8 mouse cellular contexts compared by ENCODE assay signal in genomic region chr2:25581901-25582301, GRCm38 (mm10). TPM values are rescaled to one million over a fixed set of nuclear protein-coding genes. Genes with fewer than 3 reads are reported as not detected.
DNase-seq lines count a peak whose midpoint lies in the region; ATAC-seq and TF ChIP-seq lines count a peak whose summit lies in the region.

No protein-coding gene starts in this region.

- DNase-seq in liver, adult 2 months (ENCODE audit: extremely low read depth, low read depth, low spot score): no peak
- DNase-seq in liver: no peak
- peak; percentile 96 to 97 for DNase-seq in cerebellum, postnatal 10 days
- DNase-seq in liver, embryonic 14.5 days (ENCODE audit: low read depth in 3 of 3, low spot score in 3 of 3): no peak
- no peak for DNase-seq in gastrocnemius, postnatal 36 days
- DNase-seq in embryo, embryonic 10.5 days (ENCODE audit: low spot score): no peak
- no peak for DNase-seq in lung, adult 2 months

- 0 out of 2 replicates have a peak, but pooled peaks have one; percentile 2 for TF ChIP-seq CTCF in liver, adult 2 months (IDR thresholded peaks at IDR 0.05; ENCODE audit: low read depth, low read length)
- no peak for TF ChIP-seq CTCF in liver, embryonic 14.5 days (IDR thresholded peaks at IDR 0.05; ENCODE audit: low read depth)
- no peak for TF ChIP-seq CTCF in lung, adult 2 months (IDR thresholded peaks at IDR 0.05; ENCODE audit: insufficient read depth, low read length)

- no peak for ATAC-seq in heart, embryonic 16.5 days (replicated peaks; ENCODE audit: extremely low read depth, insufficient read depth, low FRiP score)
- ATAC-seq in liver, embryonic 14.5 days (ENCODE audit: insufficient read depth): 0 out of 2 replicates have a peak, but pooled peaks have one; percentile 4

- 29% methylated on average over 6 of the region's 6 CpGs for WGBS in liver, adult 2 months
- 25% methylated on average over 6 of the region's 6 CpGs for WGBS in heart, embryonic 16.5 days
- 10% methylated on average over 6 of the region's 6 CpGs for WGBS in liver, embryonic 14.5 days (ENCODE audit: insufficient replicate concordance)
- 20% methylated on average over 6 of the region's 6 CpGs for WGBS in lung, adult 2 months

- H3K4me3 ChIP-seq in liver, adult 2 months (ENCODE audit: insufficient read depth, low read depth, low read length): no peak overlapping the region
- H3K4me3 ChIP-seq in heart, embryonic 16.5 days (ENCODE audit: low read length): no peak overlapping the region
- H3K4me3 ChIP-seq in liver, embryonic 14.5 days (ENCODE audit: insufficient read depth in 1 of 2, low read depth in 2 of 2, low read length in 2 of 2): no peak overlapping the region
- no peak overlapping the region for H3K4me3 ChIP-seq in lung, adult 2 months (replicated peaks; ENCODE audit: extremely low read depth, low read depth, low read length)

- intact Hi-C loops in gastrocnemius, postnatal 36 days (cut with DNase I): no loop called here

- no peaks in the 10 kb centered on the region for H3K79me2 ChIP-seq in liver, adult 2 months (ENCODE audit: control insufficient read depth, insufficient read depth, low read length)

- H3K4me2 ChIP-seq in heart, embryonic 16.5 days (ENCODE audit: low read depth, low read length): peak overlapping the region; percentile 3; the same call in 1 of the 2 replicates
- no peak overlapping the region for H3K4me2 ChIP-seq in liver, embryonic 14.5 days (ENCODE audit: low read depth)

- no peak overlapping the region for H3K27ac ChIP-seq in liver, adult 2 months (replicated peaks; ENCODE audit: insufficient read depth, low read depth, low read length)
- no peak overlapping the region for H3K27ac ChIP-seq in heart, embryonic 16.5 days (ENCODE audit: low read length)
- H3K27ac ChIP-seq in liver, embryonic 14.5 days: no peak overlapping the region

- TF ChIP-seq POLR2A in liver, adult 2 months (IDR thresholded peaks at IDR 0.05; ENCODE audit: extremely low read depth, insufficient read depth, low read length): no peak
- no peak for TF ChIP-seq POLR2A in lung, adult 2 months (IDR thresholded peaks at IDR 0.05; ENCODE audit: borderline replicate concordance, extremely low read depth, low read depth, low read length)

- no peaks in the 10 kb centered on the region for H3K9me3 ChIP-seq in heart, embryonic 16.5 days (replicated peaks; ENCODE audit: control insufficient read depth, low read length)
- no peaks in the 10 kb centered on the region for H3K9me3 ChIP-seq in liver, embryonic 14.5 days (ENCODE audit: control insufficient read depth, low read length)

- peaks cover 6% of the 10 kb centered on the region; the same call in 1 of the 2 replicates for H3K36me3 ChIP-seq in liver, adult 2 months (ENCODE audit: control insufficient read depth, insufficient read depth, low read length)
- peaks cover 12% of the 10 kb centered on the region for H3K36me3 ChIP-seq in heart, embryonic 16.5 days (ENCODE audit: control insufficient read depth, insufficient read depth)
- H3K36me3 ChIP-seq in liver, embryonic 14.5 days (replicated peaks; ENCODE audit: control insufficient read depth, insufficient read depth, low read depth): peaks cover 7% of the 10 kb centered on the region

- TF ChIP-seq EP300 in liver, embryonic 14.5 days (IDR thresholded peaks at IDR 0.05; ENCODE audit: low read depth): no peak

- peaks cover 5% of the 10 kb centered on the region for H3K4me1 ChIP-seq in liver, adult 2 months (ENCODE audit: control insufficient read depth, insufficient read depth, low read length)
- H3K4me1 ChIP-seq in heart, embryonic 16.5 days (ENCODE audit: control insufficient read depth, insufficient read depth, low read length): peaks cover 39% of the 10 kb centered on the region
- 0 out of 4 replicates have a peak, but pooled peaks cover 0 to 2% of the 10 kb centered on the region in 2 experiments for H3K4me1 ChIP-seq in liver, embryonic 14.5 days (replicated peaks; ENCODE audit: control insufficient read depth in 2 of 2, insufficient read depth in 2 of 2, low read length in 1 of 2)
- peaks cover 15% of the 10 kb centered on the region for H3K4me1 ChIP-seq in lung, adult 2 months (ENCODE audit: control insufficient read depth, insufficient read depth, low read length)

- H3K9ac ChIP-seq in liver, adult 2 months (ENCODE audit: low read depth, low read length): no peak overlapping the region
- H3K9ac ChIP-seq in heart, embryonic 16.5 days (ENCODE audit: low read length): no peak overlapping the region
- no peak overlapping the region for H3K9ac ChIP-seq in liver, embryonic 14.5 days (replicated peaks)

- H3K27me3 ChIP-seq in liver, adult 2 months (ENCODE audit: control insufficient read depth, insufficient read depth, low read length): peaks cover 30% of the 10 kb centered on the region
- peaks cover 41% of the 10 kb centered on the region for H3K27me3 ChIP-seq in heart, embryonic 16.5 days (ENCODE audit: control insufficient read depth, insufficient read depth, low read length)
- H3K27me3 ChIP-seq in liver, embryonic 14.5 days (ENCODE audit: control insufficient read depth, insufficient read depth, low read length): peaks cover 42% of the 10 kb centered on the region

RNA-seq across cellular contexts. Expression of gene Ajm1, which starts 0.3 kb away (rescaled TPM):
- not detected in 2 replicates for total RNA-seq in liver, adult 2 months (2014; rRNA removed)
- 0.06 and 0.07 TPM in 2 replicates for polyA plus RNA-seq in liver, adult 2 months (2012; rRNA removed)
- 0.05 and 0.10 TPM in 2 replicates for polyA plus RNA-seq in heart, embryonic 16.5 days (2015; fragmentation: Nextera tagmentation; extraction: Ambion mirVana)
- 0.07 and 0.11 TPM in 2 replicates for polyA plus RNA-seq in liver, embryonic 14.5 days (2012; rRNA removed)
- not detected in 2 replicates for polyA plus RNA-seq in liver, embryonic 14.5 days (2014; fragmentation: Nextera tagmentation; extraction: Ambion mirVana)
- not detected for total RNA-seq in gastrocnemius, postnatal 36 days (2021)
- polyA plus RNA-seq in lung, adult 2 months (2012; rRNA removed): 0.31 and 0.34 TPM in 2 replicates

RNA-seq across cellular contexts. Expression of gene Phpt1, which starts 6.9 kb away (rescaled TPM):
- total RNA-seq in liver, adult 2 months (2014; rRNA removed): 6.7 and 8.2 TPM in 2 replicates
- polyA plus RNA-seq in liver, adult 2 months (2012; rRNA removed): 38.3 and 39.4 TPM in 2 replicates
- polyA plus RNA-seq in heart, embryonic 16.5 days (2015; fragmentation: Nextera tagmentation; extraction: Ambion mirVana): 180 and 190 TPM in 2 replicates
- 29.5 and 31.4 TPM in 2 replicates for polyA plus RNA-seq in liver, embryonic 14.5 days (2012; rRNA removed)
- polyA plus RNA-seq in liver, embryonic 14.5 days (2014; fragmentation: Nextera tagmentation; extraction: Ambion mirVana): 44.9 and 46.5 TPM in 2 replicates
- total RNA-seq in gastrocnemius, postnatal 36 days (2021): 10 to 100 TPM; 50.2 to 53.9 TPM
- 32.7 and 59.6 TPM in 2 replicates for polyA plus RNA-seq in lung, adult 2 months (2012; rRNA removed)

RNA-seq across cellular contexts. Expression of gene Mamdc4, which starts 7.3 kb away (rescaled TPM):
- 7.5 and 7.8 TPM in 2 replicates for total RNA-seq in liver, adult 2 months (2014; rRNA removed)
- polyA plus RNA-seq in liver, adult 2 months (2012; rRNA removed): 1.5 and 2.0 TPM in 2 replicates
- 2.7 and 19.0 TPM in 2 replicates for polyA plus RNA-seq in heart, embryonic 16.5 days (2015; fragmentation: Nextera tagmentation; extraction: Ambion mirVana)
- 1.6 and 9.7 TPM in 2 replicates for polyA plus RNA-seq in liver, embryonic 14.5 days (2012; rRNA removed)
- 0.18 and 0.25 TPM in 2 replicates for polyA plus RNA-seq in liver, embryonic 14.5 days (2014; fragmentation: Nextera tagmentation; extraction: Ambion mirVana)
- total RNA-seq in gastrocnemius, postnatal 36 days (2021): 1 to 10 TPM in 1 of 2 experiments, under 1 TPM in 1; 0.74 to 4.7 TPM
- 10.2 and 11.5 TPM in 2 replicates for polyA plus RNA-seq in lung, adult 2 months (2012; rRNA removed)

RNA-seq across cellular contexts. Expression of gene Edf1, which starts 24.3 kb away (rescaled TPM):
- total RNA-seq in liver, adult 2 months (2014; rRNA removed): 206 and 247 TPM in 2 replicates
- 153 and 186 TPM in 2 replicates for polyA plus RNA-seq in liver, adult 2 months (2012; rRNA removed)
- polyA plus RNA-seq in heart, embryonic 16.5 days (2015; fragmentation: Nextera tagmentation; extraction: Ambion mirVana): 288 and 303 TPM in 2 replicates
- polyA plus RNA-seq in liver, embryonic 14.5 days (2012; rRNA removed): 86.5 and 104 TPM in 2 replicates
- 192 and 203 TPM in 2 replicates for polyA plus RNA-seq in liver, embryonic 14.5 days (2014; fragmentation: Nextera tagmentation; extraction: Ambion mirVana)
- total RNA-seq in gastrocnemius, postnatal 36 days (2021): 100 to 1,000 TPM; 139 to 157 TPM
- 94.0 and 106 TPM in 2 replicates for polyA plus RNA-seq in lung, adult 2 months (2012; rRNA removed)

RNA-seq across cellular contexts. Expression of gene Rabl6, which starts 26.4 kb away (rescaled TPM):
- 11.7 and 15.4 TPM in 2 replicates for total RNA-seq in liver, adult 2 months (2014; rRNA removed)
- polyA plus RNA-seq in liver, adult 2 months (2012; rRNA removed): 20.6 and 29.6 TPM in 2 replicates
- 42.7 and 48.9 TPM in 2 replicates for polyA plus RNA-seq in heart, embryonic 16.5 days (2015; fragmentation: Nextera tagmentation; extraction: Ambion mirVana)
- polyA plus RNA-seq in liver, embryonic 14.5 days (2012; rRNA removed): 19.0 and 21.5 TPM in 2 replicates
- 18.6 and 19.7 TPM in 2 replicates for polyA plus RNA-seq in liver, embryonic 14.5 days (2014; fragmentation: Nextera tagmentation; extraction: Ambion mirVana)
- 10 to 100 TPM; 74.4 to 75.9 TPM for total RNA-seq in gastrocnemius, postnatal 36 days (2021)
- 53.4 and 62.2 TPM in 2 replicates for polyA plus RNA-seq in lung, adult 2 months (2012; rRNA removed)

Comparison
In these comparisons a context has a peak if more than half of its experiments do, and no peak if none do; other contexts are left out.
1. DNase-seq: peak in cerebellum, postnatal 10 days (2 of 2); none in liver, adult 2 months (single experiment), liver (single experiment), liver, embryonic 14.5 days (0 of 3), gastrocnemius, postnatal 36 days (0 of 2), embryo, embryonic 10.5 days (single experiment) and lung, adult 2 months (single experiment).